Mouse (Mus musculus) kidney, embryonic 14.5 days (tissue): Measurements from ENCODE around the gene Bysl. TPM values are rescaled to one million over a fixed set of nuclear protein-coding genes. Genes with fewer than 3 reads are reported as not detected.
"Not testable (repeated sequence)": the region's sequence is repeated elsewhere in the genome, so short reads cannot be mapped to it uniquely, and the experiment has no call there.

Source experiments
- ATAC-seq: fragments of 200-750 bp; cut with Nextera tagmentation; 2 replicates; pipeline ENCODE4 v1.8.0; 2017; ENCODE audit warnings: moderate number of reproducible peaks, mild to moderate bottlenecking, moderate TSS enrichment, moderate library complexity; ENCODE audit not compliant: low FRiP score, low TSS enrichment
- H3K27ac ChIP-seq: fragments of 300-500 bp; sonication (generic); 2 replicates; pipeline ENCODE4 v1.5.1; 2014; ENCODE audit warnings: low read depth, mild to moderate bottlenecking, low read length, moderate library complexity, mixed read lengths
- H3K27me3 ChIP-seq: fragments of 300-500 bp; sonication (generic); 2 replicates; pipeline ENCODE4 v1.6.1; 2014; ENCODE audit warnings: mild to moderate bottlenecking, low read length; ENCODE audit not compliant: control insufficient read depth, insufficient read depth
- H3K36me3 ChIP-seq: fragments of 300-500 bp; sonication (generic); 2 replicates; pipeline ENCODE4 v1.6.1; 2014; ENCODE audit warnings: low read length, mixed read lengths; ENCODE audit not compliant: control insufficient read depth, insufficient read depth
- H3K4me1 ChIP-seq: fragments of 300-500 bp; sonication (generic); 2 replicates; pipeline ENCODE4 v1.6.1; 2014; ENCODE audit warnings: low read length, mixed read lengths; ENCODE audit not compliant: control insufficient read depth, insufficient read depth
- H3K4me2 ChIP-seq: fragments of 300-500 bp; sonication (generic); replicated peaks from 2 replicates; pipeline ENCODE4 v1.6.1; 2014; ENCODE audit warnings: low read depth, mild to moderate bottlenecking, low read length
- H3K4me3 ChIP-seq: fragments of 300-500 bp; sonication (generic); 2 replicates; pipeline ENCODE4 v1.5.1; 2014; ENCODE audit warnings: mild to moderate bottlenecking, low read length
- H3K9ac ChIP-seq: fragments of 300-500 bp; sonication (generic); 2 replicates; pipeline ENCODE4 v1.6.1; 2014; ENCODE audit warnings: low read depth, mild to moderate bottlenecking, low read length, moderate library complexity
- H3K9me3 ChIP-seq: fragments of 300-500 bp; sonication (generic); 2 replicates; pipeline ENCODE4 v1.6.1; 2016; ENCODE audit warnings: low read length; ENCODE audit not compliant: control insufficient read depth
- WGBS: fragments of 180-500 bp; shearing (Covaris S2); extraction: QIAGEN DNeasy Blood & Tissue Kit; methylation state at CpG from one replicate; pipeline ENCODE4 v1.1.7; 2014; 5-methylcytosine and 5-hydroxymethylcytosine counted together
- polyA plus RNA-seq: library from polyadenylated mRNA; unstranded; fragments of >200 nt; fragmentation: Nextera tagmentation; extraction: Ambion mirVana; gene quantifications from 2 replicates; pipeline ENCODE4 v1.2.1, GENCODE M21; 2014

Gene Bysl
- polyA plus RNA-seq, 1 experiment from 2014 or later, result 24.4 TPM

GRCm38 (mm10) chr17:47624572-47624971 lies 13.3 kb upstream of the Bysl start:
- ATAC-seq, H3K9me3 ChIP-seq, H3K4me3 ChIP-seq, H3K27ac ChIP-seq, H3K4me2 ChIP-seq, H3K9ac ChIP-seq, H3K27me3 ChIP-seq, H3K4me1 ChIP-seq: not testable (repeated sequence)
- 94% methylated on average over 3 of the region's 5 CpGs for WGBS
- peaks cover 48% of the 10 kb centered on the region for H3K36me3 ChIP-seq

- Histone ChIP-seq H3K27me3 (no peaks in the 10 kb centered on the region), H3K4me1 (peaks cover 2% of the 10 kb centered on the region; the same call in 1 of the 2 replicates), H3K9ac (no peak overlapping the region), H3K4me3 (no peak overlapping the region), H3K9me3 (no peaks in the 10 kb centered on the region), H3K36me3 (peaks cover 57% of the 10 kb centered on the region), H3K4me2 (no peak overlapping the region), H3K27ac (no peak overlapping the region)
- ATAC-seq, result no peak
- 94% methylated on average over 14 of the region's 14 CpGs for WGBS
These were observed 11.7 kb upstream of the Bysl start for GRCm38 (mm10) chr17:47622912-47623554.

GRCm38 (mm10) chr17:47618556-47619311 lies 7.4 kb upstream of the Bysl start:
- Histone ChIP-seq H3K27ac (no peak overlapping the region), H3K27me3 (no peaks in the 10 kb centered on the region), H3K4me2 (no peak overlapping the region), H3K4me3 (no peak overlapping the region), H3K9ac (no peak overlapping the region), H3K4me1 (no peaks in the 10 kb centered on the region), H3K36me3 (peaks cover 52% of the 10 kb centered on the region), H3K9me3 (no peaks in the 10 kb centered on the region)
- 89% methylated on average over 13 of the region's 13 CpGs for WGBS
- no peak for ATAC-seq

GRCm38 (mm10) chr17:47617605-47618307 lies 6.5 kb upstream of the Bysl start:
- Histone ChIP-seq H3K4me1 (peaks cover 5% of the 10 kb centered on the region; the same call in 1 of the 2 replicates), H3K9ac (no peak overlapping the region), H3K27ac (no peak overlapping the region), H3K36me3 (peaks cover 42% of the 10 kb centered on the region), H3K9me3 (no peaks in the 10 kb centered on the region), H3K27me3 (no peaks in the 10 kb centered on the region), H3K4me3 (no peak overlapping the region), H3K4me2 (no peak overlapping the region)
- ATAC-seq, result no peak
- 95% methylated on average over 9 of the region's 9 CpGs for WGBS

GRCm38 (mm10) chr17:47616652-47617051 lies 5.4 kb upstream of the Bysl start:
- no peaks in the 10 kb centered on the region for H3K27me3 ChIP-seq

GRCm38 (mm10) chr17:47616119-47616518 lies 4.8 kb upstream of the Bysl start:
- WGBS, result 95% methylated on average over 8 of the region's 8 CpGs
- no peak for ATAC-seq
- no peak overlapping the region for H3K4me3 ChIP-seq
- H3K9ac ChIP-seq, result no peak overlapping the region
- H3K9me3 ChIP-seq, result no peaks in the 10 kb centered on the region
- no peak overlapping the region for H3K4me2 ChIP-seq
- H3K4me1 ChIP-seq, result peaks cover 13% of the 10 kb centered on the region; the same call in 1 of the 2 replicates
- no peak overlapping the region for H3K27ac ChIP-seq
- H3K36me3 ChIP-seq, result peaks cover 28% of the 10 kb centered on the region
- no peaks in the 10 kb centered on the region for H3K27me3 ChIP-seq

More at GRCm38 (mm10) chr17:47616652-47617051, 5.4 kb upstream of the Bysl start:
- H3K9me3 ChIP-seq, result no peaks in the 10 kb centered on the region
- no peak for ATAC-seq
- no peak overlapping the region for H3K9ac ChIP-seq
- peaks cover 13% of the 10 kb centered on the region; the same call in 1 of the 2 replicates for H3K4me1 ChIP-seq
- no peak overlapping the region for H3K4me3 ChIP-seq
- 92% methylated on average over 4 of the region's 4 CpGs for WGBS
- no peak overlapping the region for H3K27ac ChIP-seq
- no peak overlapping the region for H3K4me2 ChIP-seq
- H3K36me3 ChIP-seq, result peaks cover 33% of the 10 kb centered on the region

- Histone ChIP-seq H3K4me3 (no peak overlapping the region), H3K27ac (no peak overlapping the region), H3K9me3 (no peaks in the 10 kb centered on the region), H3K9ac (no peak overlapping the region), H3K4me2 (no peak overlapping the region), H3K27me3 (no peaks in the 10 kb centered on the region), H3K4me1 (peaks cover 18% of the 10 kb centered on the region; the same call in 1 of the 2 replicates), H3K36me3 (peaks cover 25% of the 10 kb centered on the region)
- ATAC-seq, result no peak
- WGBS, result 100% methylated on average over 1 of the region's 1 CpGs
These were observed 2.7 kb upstream of the Bysl start for GRCm38 (mm10) chr17:47614018-47614417.

GRCm38 (mm10) chr17:47611661-47611982 lies 330 bp upstream of the Bysl start:
- no peaks in the 10 kb centered on the region for H3K27me3 ChIP-seq
- ATAC-seq, result no peak
- H3K36me3 ChIP-seq, result peaks cover 25% of the 10 kb centered on the region
- WGBS, result 0% methylated on average over 13 of the region's 13 CpGs
- peaks cover 18% of the 10 kb centered on the region; the same call in 1 of the 2 replicates for H3K4me1 ChIP-seq
- H3K9ac ChIP-seq, result peak overlapping the region; percentile 84
- H3K4me2 ChIP-seq, result peak overlapping the region; percentile 84
- H3K4me3 ChIP-seq, result peak overlapping the region; percentile 88
- no peaks in the 10 kb centered on the region for H3K9me3 ChIP-seq
- peak overlapping the region; percentile 65; the same call in 1 of the 2 replicates for H3K27ac ChIP-seq
